Mouse (Mus musculus): ENCODE measurements around the gene Prmt3.

The Prmt3 gene

DNA sequence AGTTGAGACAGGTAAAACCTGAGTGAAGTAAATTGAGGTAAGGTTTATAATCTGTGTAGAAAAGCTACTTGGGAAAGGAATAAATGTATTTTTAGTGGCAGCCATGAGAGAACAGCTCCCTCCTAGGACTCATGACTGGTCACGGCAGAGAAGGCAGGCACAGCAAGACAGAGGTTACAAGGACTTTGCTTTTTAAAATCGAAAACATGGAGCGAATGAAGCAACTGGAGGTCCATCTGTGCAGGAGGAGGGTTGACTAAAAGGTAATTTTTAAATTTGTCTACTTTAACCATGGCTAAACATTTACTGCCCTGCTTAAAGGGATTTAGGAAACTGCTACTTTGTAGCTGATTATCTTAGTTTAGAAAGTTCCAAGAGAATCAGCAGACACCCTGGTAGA lies 81.7 kb downstream of the Prmt3 start:
- no peak for DNase-seq

DNA sequence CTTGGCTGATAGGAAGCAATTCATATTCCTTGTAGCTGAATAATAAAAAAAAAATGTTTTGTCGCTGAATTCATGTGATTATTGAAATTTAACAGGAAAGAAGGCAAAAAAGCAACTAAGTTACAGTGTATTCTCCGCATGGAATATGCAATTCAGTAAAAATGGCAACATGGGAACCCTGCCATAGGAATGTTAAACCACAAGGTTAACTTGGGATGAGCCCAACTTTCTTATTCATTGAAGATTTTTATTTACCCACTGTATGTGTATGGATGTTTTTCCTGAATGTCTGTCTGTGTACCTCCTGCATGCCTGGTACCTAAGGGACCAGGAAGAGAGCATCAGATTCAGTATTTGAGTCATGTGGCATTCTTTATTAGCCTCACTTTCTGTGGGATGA lies 83.0 kb downstream of the Prmt3 start:
- no peak for DNase-seq

- DNase-seq = no peak
Measured at GRCm38 (mm10) chr7:49863753-49864152, 85.6 kb downstream of the Prmt3 start.

- no peak for DNase-seq
Measured at GRCm38 (mm10) chr7:49869656-49870055, 91.5 kb downstream of the Prmt3 start.

DNA sequence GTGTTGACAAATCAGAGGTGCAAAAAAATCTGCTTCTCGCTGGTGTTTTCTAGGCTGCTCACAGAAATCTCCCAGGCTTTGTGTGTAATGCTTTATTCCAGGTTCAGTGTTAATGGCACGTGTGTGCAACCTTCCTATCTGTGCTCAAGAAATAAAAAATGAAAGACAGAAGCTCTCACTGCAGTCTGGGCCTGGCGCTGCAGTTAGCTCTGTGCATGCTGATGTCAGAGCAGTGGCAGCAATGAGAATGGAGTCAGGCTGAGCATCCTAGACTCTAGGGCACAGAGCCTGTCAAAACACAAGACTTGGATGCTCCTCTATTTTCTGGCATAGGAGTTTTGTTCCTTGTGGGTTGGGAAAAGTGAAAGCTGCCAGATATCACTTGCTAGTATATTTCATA lies 92.1 kb downstream of the Prmt3 start:
- no peak for DNase-seq

DNA sequence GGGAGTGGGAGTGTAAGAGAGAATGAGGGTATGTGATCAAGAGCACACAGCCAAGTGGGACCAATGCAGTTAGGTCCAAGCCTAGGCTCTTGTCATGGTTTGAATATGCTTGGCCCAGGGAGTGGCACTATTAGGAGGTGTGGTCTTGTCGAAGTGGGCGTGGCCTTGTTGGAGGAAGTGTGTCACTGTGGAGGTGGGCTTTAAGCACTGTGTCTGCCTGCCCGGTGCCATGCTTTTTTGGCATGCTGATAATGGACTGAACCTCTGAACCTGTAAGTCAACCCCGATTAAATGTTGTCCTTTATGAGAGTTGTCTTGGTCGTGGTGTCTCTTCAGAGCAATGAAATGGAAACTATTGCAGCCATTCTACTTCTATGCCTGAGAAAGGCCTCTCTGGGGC lies 99.2 kb downstream of the Prmt3 start:
- DNase-seq = no peak

GRCm38 (mm10) chr7:49879051-49879450 lies 100.9 kb downstream of the Prmt3 start:
- DNase-seq = no peak

- DNase-seq = no peak
Measured at GRCm38 (mm10) chr7:49879998-49880707, 102.0 kb downstream of the Prmt3 start.

GRCm38 (mm10) chr7:49882288-49882687 lies 104.1 kb downstream of the Prmt3 start:
- no peak for DNase-seq

- DNase-seq = no peak
Measured at GRCm38 (mm10) chr7:49882694-49883389, 104.7 kb downstream of the Prmt3 start.

DNA sequence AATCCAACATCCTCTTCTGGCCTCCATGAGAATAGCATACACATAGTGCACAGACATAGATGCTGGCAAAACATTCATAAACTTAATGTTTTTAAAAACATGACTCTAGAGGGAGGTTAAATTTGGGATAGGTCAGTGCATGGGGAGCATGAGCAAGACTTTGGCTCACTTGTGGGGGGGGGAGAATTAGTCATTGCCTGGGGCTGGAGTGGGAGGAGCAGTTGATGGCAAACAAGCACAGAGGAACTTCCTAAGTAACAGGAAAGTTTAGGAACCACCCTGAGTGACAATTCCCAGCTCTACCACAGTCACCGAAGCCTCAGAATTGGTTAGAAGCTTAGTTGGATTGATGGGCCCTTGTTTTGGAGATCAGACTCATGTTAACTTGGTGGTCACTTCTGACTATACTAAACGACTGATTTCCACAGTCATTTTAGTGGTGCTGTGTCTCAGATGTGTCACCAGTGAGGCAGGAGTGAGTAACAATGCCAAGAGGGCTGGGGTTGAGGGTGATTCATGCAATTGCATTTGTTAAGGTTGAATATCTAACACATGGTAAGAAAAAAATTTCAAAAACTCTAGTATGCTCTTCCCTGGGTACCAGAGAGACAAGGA lies 109.7 kb downstream of the Prmt3 start:
- no peak for DNase-seq

DNA sequence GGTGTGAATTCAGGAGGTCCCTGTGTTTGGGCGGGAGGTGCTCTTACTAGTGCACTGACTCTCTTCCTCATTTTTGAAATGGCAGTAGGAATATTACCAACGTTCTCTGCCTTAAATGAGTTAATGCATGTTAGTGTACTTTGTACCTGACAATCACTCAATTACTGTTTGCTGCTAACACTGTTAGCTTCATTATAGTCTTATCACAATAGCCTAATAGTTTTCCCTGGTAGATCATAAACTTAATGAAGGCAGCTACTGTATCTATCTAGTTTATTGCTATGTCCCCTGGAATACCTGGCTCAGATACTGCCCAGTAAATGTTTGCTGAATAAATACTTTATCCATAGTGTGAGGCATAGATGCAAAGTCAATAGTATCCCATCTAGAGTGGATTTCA lies 116.6 kb downstream of the Prmt3 start:
- no peak for DNase-seq

DNA sequence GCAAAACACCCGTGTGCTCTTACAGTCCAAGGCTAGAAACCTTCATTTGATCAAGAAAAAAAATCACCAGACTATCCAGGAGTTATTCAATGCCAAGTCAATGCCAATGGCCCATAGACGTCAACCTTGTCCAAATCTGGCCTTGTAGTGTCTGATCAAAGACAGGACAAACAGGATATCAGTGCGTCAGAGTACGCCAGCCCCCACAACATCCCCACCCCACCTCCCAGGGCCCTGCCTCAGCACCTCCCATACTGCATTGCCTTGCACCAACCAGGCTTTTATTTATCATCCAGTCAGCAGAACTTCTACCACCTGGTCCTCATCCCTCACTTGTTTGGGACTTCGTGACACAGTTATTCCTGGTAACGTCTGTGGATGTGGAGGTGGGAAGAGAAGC lies 117.2 kb downstream of the Prmt3 start:
- DNase-seq = no peak

DNA sequence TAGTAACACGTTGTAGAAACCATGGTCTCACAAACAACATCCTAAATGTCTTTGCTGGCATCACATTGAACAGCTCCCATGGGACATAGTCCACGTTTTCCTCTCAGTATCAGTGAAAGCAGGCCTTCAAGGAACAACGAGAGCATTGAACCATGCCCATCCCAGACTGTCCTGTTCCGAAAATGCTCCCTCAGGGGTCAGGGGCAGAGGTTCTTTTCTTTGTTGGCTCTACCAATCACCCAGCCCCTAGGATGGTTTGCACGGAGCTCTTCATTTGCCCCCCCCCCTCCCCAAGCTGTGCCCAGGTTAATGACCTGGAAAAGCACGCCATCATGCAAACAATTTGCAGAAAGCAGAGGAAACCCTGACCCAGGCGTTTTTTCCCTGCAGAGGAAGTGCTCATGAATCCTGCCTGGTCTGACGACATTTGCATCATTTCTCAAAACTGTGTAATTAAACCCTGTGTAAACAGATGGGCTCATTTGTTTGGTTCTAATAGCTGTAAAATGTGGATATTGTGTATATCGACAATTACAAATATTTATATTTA lies 123.9 kb downstream of the Prmt3 start:
- no peak for DNase-seq

GRCm38 (mm10) chr7:49907191-49908171 lies 129.3 kb downstream of the Prmt3 start:
- DNase-seq = no peak
